14 mouse cellular contexts compared by ENCODE assay signal in the genomic region with DNA sequence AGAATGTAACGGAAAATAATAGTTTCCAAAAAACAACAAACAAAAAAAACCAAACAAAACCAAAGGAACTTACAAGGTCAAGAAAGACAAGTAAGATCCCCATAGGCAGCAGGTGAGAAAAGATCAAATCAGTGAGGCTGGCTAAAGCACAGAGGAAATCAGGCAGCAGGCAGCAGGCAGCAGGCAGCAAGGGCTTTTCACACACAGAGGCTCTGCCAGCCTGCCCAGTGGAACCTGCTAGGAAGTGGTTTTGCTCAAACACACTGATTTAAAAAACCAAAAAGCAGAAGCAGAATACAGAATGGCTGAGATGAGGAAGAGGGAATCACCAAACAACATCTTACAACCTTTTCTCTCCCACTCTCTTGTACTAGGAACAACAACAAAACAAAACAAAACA. TPM values are rescaled to one million over a fixed set of nuclear protein-coding genes. Genes with fewer than 3 reads are reported as not detected.
DNase-seq lines count a peak whose midpoint lies in the region; ATAC-seq lines count a peak whose summit lies in the region.
"Had no signal": no experiment of that assay in that cellular context is flagged by ENCODE, and none has a peak within 500 bp of the region (broad histone marks: within the 10 kb centered on the region; RNA-seq: fewer than 3 reads in every experiment).

No protein-coding gene starts in this region.

- ATAC-seq in frontal cortex, adult (ENCODE audit: low TSS enrichment): peak; percentile 65; the same call in 1 of the 2 replicates
- ATAC-seq: liver, postnatal 0 days; midbrain, embryonic 13.5 days had no signal

- DNase-seq in frontal cortex, adult 2 months (ENCODE audit: extremely low spot score in 1 of 2, low spot score in 1 of 2): no peak
- peak; percentile 3 for DNase-seq in 416B (ENCODE audit: low read depth)
- DNase-seq in brain, adult 2 months (ENCODE audit: low read depth, low spot score): peak; percentile 81
- DNase-seq in cerebellum, postnatal 14 days: peak; percentile 37 to 66
- DNase-seq in gastrocnemius, adult 8-10 months (ENCODE audit: low spot score in 2 of 2): no peak
- DNase-seq in spleen, adult 18-20 months: no peak
- DNase-seq: kidney, postnatal 36 days; liver; liver, postnatal 0 days; right cerebral cortex, postnatal 25 days had no signal

RNA-seq across cellular contexts. Expression of a gene that starts 47.2 kb away (rescaled TPM):
- polyA plus RNA-seq in frontal cortex, adult 2 months (2012; rRNA removed): 13.5 and 14.2 TPM in 2 replicates
- under 1 TPM in 2 of 4 experiments, not detected in 2; 0.10 to 0.11 TPM for total RNA-seq in gastrocnemius, adult 8-10 months (2022)
- total RNA-seq: heart, postnatal 25 days had no signal
- polyA plus RNA-seq: liver, postnatal 0 days; macrophage had no signal

Comparison
In these comparisons a context has a peak if more than half of its experiments do, and no peak if none do; other contexts are left out.
1. DNase-seq: peak in 416B (single experiment), brain, adult 2 months (single experiment) and cerebellum, postnatal 14 days (2 of 2); none in frontal cortex, adult 2 months (0 of 2), gastrocnemius, adult 8-10 months (0 of 2) and spleen, adult 18-20 months (0 of 2).